Mouse (Mus musculus) embryonic fibroblast, embryonic 13.5 days (primary cell): ENCODE data around the gene P2rx4.

Experiments
- CTCF ChIP-seq: IDR thresholded peaks from 2 replicates; pipeline ENCODE4 v1.5.1; 2011; ENCODE audit warnings: mild to moderate bottlenecking, control low read depth, low read length, moderate library complexity, borderline replicate concordance; ENCODE audit not compliant: insufficient read depth
- POLR2A ChIP-seq: IDR thresholded peaks from 2 replicates; pipeline ENCODE4 v1.6.1; 2011; ENCODE audit warnings: low read depth, mild to moderate bottlenecking, control low read depth, low read length, moderate library complexity

DNA sequence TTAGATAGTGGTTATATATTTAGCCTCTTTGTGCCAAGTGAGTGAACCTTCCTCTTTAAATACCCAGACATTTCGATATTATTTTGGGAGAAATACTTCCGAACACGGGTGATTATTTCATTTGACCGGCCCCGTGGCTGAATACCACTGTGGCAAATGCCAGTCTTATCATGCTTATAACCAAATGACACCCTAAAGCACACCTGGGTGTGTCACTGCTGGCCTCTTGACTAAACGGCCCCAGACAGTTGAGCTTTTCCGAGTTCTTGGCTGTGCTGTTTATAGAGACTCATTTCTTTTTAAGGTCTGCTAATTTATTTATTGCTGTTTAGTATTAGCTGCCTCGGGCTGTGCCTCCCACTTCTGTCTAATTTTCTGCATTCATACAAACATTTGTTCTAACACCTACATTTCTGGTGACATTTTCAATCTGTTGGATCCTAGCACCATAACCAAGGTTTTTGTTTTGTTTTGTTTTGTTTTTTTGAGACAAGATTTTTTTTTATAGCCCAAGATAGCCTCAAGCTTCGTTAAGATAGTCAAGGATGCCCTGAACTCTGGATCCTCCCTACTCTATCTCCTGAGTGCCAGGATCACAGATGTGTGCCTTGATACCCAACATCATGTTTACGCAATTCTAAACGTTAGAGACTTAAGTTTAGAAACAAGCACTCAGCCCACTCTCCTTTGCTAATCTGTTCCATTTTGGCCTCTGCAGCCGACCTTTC is 7.1 kb upstream of the P2rx4 start:
- no peak for TF ChIP-seq CTCF
- no peak for TF ChIP-seq POLR2A
